Mouse (Mus musculus) kidney, adult 2 months (tissue): ENCODE data around the gene Abtb1.

Experiments used
- CTCF ChIP-seq: fragments of 200-500 bp; conservative IDR thresholded peaks from 2 replicates; pipeline ENCODE4 v1.5.1; 2011; ENCODE audit warnings: low read depth, mild to moderate bottlenecking, control low read depth, low read length, moderate library complexity, mixed read lengths; ENCODE audit not compliant: insufficient read depth, insufficient read length
- POLR2A ChIP-seq: fragments of 200-500 bp; IDR thresholded peaks from one replicate; pipeline ENCODE4 v1.6.1; 2011; ENCODE audit warnings: low read depth, low read length, control low read depth

- TF ChIP-seq CTCF: no peak
- TF ChIP-seq POLR2A: no peak
Measured at GRCm38 (mm10) chr6:88830112-88830702, 11.6 kb downstream of the Abtb1 start.
